Mouse (Mus musculus) T-helper 2 cell (primary cell): ENCODE measurements around the gene Lnx2.

ENCODE experiments used
- in situ Hi-C: fragments of 300-600 bp; cut with MboI, MseI; formaldehyde crosslinking; loops from one replicate; pipeline ENCODE4 v1.15.1; 2025; ENCODE audit warnings: high pct_unique_total_duplicates

Lnx2 gene

DNA sequence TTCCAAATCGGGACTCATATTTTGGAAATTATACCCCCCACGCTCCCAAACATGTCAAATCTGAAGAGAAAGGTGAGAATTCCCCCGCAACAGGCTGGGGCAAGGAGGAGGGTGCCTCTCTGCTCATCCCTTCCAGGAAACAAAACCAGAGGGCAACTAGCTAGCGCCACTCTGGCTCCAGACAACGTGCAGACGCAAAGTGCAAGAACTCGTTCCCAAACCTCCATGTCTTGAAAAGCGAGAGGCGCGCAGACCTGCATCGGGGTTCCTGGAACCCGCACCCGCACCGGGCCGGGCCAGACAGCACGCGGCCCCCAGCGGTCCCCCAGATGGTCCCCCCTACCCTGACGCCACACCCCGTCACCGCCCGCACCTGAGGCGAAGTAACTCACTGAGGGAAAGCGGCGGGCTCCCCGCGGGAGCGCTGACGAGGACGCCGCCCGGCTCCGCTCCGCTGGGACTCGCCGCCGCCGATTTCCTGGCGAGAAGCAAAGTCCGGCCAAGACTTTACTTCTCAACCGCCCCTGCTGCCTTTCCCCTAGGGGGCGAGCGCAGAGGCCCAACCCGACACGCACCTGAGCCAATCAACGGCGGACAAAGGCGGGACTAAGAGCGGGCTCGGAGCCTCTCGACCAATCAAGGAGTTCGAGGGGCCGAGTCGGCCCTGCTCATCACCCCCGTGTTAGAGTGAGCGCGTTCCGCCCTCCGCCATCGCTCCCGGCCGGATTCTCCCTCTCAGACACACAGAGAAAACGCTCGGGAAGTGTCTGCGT, at the start of gene Lnx2:
Lnx2 (minus strand) TSS at position 561 of the 773 bp plus-strand sequence.
- in situ Hi-C loops, result no loop called here

- in situ Hi-C loops, result no loop called here
Measured at GRCm38 (mm10) chr5:147125542-147126185, 49.3 kb upstream of the Lnx2 start.

GRCm38 (mm10) chr5:147124794-147125193, 48.4 kb upstream of the Lnx2 start:
- in situ Hi-C loops, result no loop called here

GRCm38 (mm10) chr5:147121146-147121545, 44.8 kb upstream of the Lnx2 start:
- in situ Hi-C loops, result no loop called here

DNA sequence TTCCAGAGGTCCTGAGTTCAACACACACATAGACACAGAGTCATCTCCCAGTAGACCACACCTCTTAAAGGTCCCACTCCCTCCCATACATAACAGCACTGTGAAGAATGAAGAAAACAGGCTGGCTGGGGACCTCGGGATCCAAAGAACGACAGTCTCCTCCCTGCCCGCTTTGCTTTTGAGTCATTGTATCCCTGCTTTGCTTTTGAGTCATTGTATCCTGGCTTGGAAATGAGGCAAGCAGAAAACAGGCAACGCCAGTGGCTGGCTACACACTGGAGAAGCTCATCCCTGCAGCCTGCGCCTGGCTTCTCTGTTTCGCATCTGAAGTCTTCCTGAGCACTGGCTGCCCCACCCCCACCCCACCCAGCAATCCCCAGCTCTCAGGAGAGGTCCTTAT, 40.6 kb upstream of the Lnx2 start:
- in situ Hi-C loops, result no loop called here

DNA sequence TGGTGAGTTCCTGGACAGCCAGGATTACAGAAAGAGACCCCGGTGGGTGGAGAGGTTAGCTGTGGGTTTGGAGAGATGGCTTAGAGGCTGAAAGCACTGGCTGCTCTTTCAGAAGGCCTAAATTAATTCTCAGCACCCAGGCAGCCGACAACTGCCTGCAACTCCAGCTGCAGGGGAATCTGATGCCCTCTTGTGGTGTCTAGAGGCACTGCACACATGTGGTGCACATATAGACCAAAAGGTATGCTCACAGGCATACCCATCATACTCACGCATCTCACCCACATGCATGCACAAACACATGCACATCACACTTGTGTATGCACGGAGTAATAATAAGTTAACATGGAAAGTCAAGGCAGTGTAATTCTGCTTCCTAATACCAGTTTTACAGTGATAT, 39.2 kb upstream of the Lnx2 start:
- in situ Hi-C loops, result no loop called here

DNA sequence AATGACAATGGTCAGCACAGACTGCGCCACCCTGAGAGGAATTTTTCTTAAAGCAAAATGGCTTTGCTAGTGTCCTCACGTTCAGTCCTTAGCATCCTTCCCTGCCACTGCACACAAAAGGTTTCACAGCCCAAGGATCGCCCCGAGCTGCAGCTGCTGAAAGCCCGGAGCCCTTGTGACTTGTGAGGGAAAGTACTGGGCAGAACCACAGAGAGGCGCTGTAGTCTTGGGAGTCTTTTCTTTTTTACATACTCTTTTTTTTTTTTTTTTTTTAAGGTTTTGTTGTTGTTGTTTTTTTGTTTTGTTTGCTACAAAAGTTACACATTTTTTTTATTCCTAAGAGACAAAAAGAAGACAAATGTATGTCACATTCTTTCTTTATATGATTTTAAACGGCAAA, 38.4 kb upstream of the Lnx2 start:
- in situ Hi-C loops, result no loop called here

GRCm38 (mm10) chr5:147108861-147109591, 32.6 kb upstream of the Lnx2 start:
- in situ Hi-C loops, result no loop called here

- in situ Hi-C loops, result no loop called here
Measured at GRCm38 (mm10) chr5:147107276-147107675, 30.9 kb upstream of the Lnx2 start.

DNA sequence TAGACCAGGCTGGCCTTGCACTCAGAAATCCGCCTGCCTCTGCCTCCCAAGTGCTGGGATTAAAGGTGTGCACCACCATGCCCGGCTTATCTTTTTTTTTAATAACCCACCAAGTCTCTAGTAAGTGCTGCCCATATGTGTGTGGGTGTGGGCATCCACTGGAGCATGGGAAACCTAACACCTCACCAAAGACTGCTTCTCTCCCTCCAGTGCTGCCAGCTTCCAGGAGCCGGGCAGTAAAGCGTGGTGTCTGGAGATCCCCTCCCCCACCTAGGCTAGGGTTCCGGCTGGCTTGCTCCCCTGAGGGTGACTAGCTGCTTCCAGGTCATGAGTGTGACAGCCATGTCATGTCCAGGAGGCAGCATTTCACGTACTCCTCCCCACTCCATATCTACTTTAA, 25.9 kb upstream of the Lnx2 start:
- in situ Hi-C loops, result no loop called here

- in situ Hi-C loops, result no loop called here
Measured at GRCm38 (mm10) chr5:147100180-147100579, 23.8 kb upstream of the Lnx2 start.

GRCm38 (mm10) chr5:147098667-147099066, 22.3 kb upstream of the Lnx2 start:
- in situ Hi-C loops, result no loop called here

- in situ Hi-C loops, result no loop called here
Measured at GRCm38 (mm10) chr5:147096586-147096985, 20.2 kb upstream of the Lnx2 start.

DNA sequence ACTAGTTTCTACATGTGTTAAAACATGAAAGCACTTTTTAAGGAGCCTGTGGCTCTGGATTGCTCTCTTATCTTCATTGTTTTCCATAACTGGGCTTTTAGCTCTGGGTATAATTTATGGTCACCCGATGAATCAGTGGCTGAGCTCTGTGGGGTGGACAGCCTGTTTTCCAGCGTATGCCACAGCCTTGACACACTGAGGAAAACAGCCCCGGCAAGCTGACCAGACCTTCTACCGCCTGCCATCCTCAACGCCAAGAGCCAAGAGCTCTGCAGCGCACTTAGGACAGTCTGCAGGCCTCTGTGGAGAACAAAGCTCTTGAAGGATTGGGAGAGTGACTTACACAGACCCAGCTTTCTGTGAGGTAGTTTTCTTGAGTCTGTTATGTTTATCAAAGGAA, 17.9 kb upstream of the Lnx2 start:
- in situ Hi-C loops, result no loop called here

GRCm38 (mm10) chr5:147092448-147092847, 16.1 kb upstream of the Lnx2 start:
- in situ Hi-C loops, result no loop called here

DNA sequence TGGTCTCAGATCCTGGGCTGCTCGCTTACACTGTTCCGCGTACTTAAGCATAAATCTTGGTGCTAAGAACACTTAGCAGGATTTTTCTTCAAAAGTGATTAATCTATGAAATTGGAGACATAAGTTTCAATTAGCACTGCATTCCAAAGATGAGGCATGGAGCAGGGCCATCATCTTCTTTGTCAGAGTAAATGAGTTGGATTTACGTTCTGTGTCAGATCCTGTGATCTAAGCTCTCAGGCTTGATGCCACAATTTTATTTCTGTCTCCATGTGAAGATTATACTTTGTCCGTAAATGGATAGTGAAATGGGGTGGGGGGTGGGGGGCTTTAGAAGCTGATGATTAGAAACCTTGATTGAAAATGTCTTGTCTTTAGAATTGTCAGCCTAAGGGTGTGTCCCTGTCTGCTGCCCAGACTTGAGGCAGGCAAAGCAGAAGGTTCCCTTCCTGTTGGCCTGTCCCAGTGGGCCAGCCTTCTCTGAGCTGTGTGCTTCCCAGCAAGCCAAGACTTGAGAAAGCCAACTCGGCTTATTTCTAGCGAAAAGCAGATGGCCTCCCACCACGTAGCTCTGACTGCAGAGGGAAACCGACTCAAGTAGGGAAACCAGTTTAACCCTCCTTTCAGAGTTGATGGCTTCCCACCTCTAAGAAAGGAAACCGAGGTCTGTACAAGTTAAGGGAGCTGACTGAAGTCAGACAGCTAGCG, 14.0 kb upstream of the Lnx2 start:
- in situ Hi-C loops, result no loop called here

GRCm38 (mm10) chr5:147089836-147090235, 13.4 kb upstream of the Lnx2 start:
- in situ Hi-C loops, result loop anchor here (10.0 kb wide), 1 partner anchor 125 kb away; the partner anchor contains the start of gene Mtif3

DNA sequence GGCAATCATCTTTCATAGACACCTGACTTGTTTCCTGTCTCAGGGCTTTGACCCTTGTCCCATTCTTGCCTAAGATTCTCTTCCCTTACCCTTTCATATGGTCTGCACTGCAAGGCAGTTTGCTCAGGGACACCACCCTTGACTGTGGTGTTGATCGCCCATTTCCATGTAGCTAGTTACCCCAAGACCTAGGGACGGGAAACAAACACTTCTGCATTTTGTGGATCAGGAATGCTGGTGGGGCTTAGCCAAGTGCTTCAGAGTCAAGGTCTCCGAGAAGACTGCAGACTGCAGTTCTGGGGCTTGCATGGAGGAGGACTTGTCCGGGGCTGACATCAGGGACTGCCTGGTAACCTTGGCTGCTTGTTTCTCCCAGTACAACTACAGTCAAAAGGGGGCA, 10.4 kb upstream of the Lnx2 start:
- in situ Hi-C loops, result loop anchor here (10.0 kb wide), 1 partner anchor 122 kb away; the partner anchor contains the start of gene Mtif3

DNA sequence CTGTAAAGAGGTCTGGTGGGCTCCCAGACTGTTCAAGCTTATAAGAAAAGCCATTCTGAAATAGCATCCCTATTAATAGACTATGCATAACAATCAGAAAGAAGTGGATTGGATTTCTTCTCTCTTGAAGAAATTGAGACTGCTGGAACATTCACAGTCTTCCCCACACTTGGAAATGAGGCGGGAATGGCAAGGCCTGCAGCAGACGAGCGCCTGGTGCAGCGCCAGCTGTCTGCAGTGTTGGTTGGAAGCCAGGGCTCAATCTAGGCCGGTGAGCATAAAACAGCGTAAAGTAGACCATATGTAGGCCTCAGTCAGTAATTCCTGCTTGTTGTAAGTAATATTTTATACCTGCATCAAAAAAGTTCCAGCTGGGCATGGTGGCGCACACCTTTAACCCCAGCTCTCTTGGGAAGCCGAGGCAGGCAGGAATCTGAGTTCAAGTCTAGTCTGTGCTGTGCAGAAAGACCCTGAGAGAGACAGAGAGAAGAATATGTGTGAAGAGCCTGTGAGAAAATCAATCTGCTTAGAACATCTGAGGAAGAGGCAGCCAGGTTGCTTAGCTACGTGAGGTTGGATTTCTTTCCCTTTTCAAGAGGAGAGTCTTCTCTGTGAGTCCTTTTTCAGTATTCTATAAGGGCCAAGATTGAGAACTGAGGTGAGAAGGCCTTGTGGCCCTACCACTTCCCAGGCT, 9.0 kb upstream of the Lnx2 start:
- in situ Hi-C loops, result loop anchor here (10.0 kb wide), 1 partner anchor 121 kb away; the partner anchor contains the start of gene Mtif3

GRCm38 (mm10) chr5:147078110-147078900, 1.9 kb upstream of the Lnx2 start:
- in situ Hi-C loops, result no loop called here
